Mouse (Mus musculus) forebrain, embryonic 14.5 days (tissue): ENCODE measurements around the gene Rnf126. TPM values are rescaled to one million over a fixed set of nuclear protein-coding genes. Genes with fewer than 3 reads are reported as not detected.

ENCODE experiments used
- ATAC-seq: fragments of 200-750 bp; cut with Nextera tagmentation; 2 replicates; pipeline ENCODE4 v1.8.0; 2017; ENCODE audit warnings: mild to moderate bottlenecking, moderate library complexity
- DNase-seq: peaks from one replicate; pipeline ENCODE4 v3.0.0-alpha.2; 2015; ENCODE audit warnings: low spot score
- H3K27ac ChIP-seq: fragments of 300-500 bp; sonication (generic); 2 replicates; pipeline ENCODE4 v1.5.1; 2014; ENCODE audit warnings: low read depth, mild to moderate bottlenecking, control low read depth, low read length, moderate library complexity
- H3K27me3 ChIP-seq: fragments of 300-500 bp; sonication (generic); replicated peaks from 2 replicates; pipeline ENCODE4 v1.6.1; 2014; ENCODE audit warnings: low read length, control low read depth, mixed read lengths; ENCODE audit not compliant: control insufficient read depth, insufficient read depth
- H3K36me3 ChIP-seq: fragments of 300-500 bp; sonication (generic); 2 replicates; pipeline ENCODE4 v1.6.1; 2014; ENCODE audit warnings: low read length, control low read depth; ENCODE audit not compliant: control insufficient read depth, insufficient read depth
- H3K4me1 ChIP-seq: fragments of 300-500 bp; sonication (generic); 2 replicates; pipeline ENCODE4 v1.6.1; 2014; ENCODE audit warnings: antibody characterized with exemption, low read length, control low read depth; ENCODE audit not compliant: control insufficient read depth, insufficient read depth
- H3K4me2 ChIP-seq: fragments of 300-500 bp; sonication (generic); 2 replicates; pipeline ENCODE4 v1.6.1; 2014; ENCODE audit warnings: mild to moderate bottlenecking, control low read depth, low read length
- H3K4me3 ChIP-seq: fragments of 300-500 bp; sonication (generic); 2 replicates; pipeline ENCODE4 v1.5.1; 2014; ENCODE audit warnings: low read depth, low read length, control low read depth
- H3K9ac ChIP-seq: fragments of 300-500 bp; sonication (generic); 2 replicates; pipeline ENCODE4 v1.6.1; 2014; ENCODE audit warnings: mild to moderate bottlenecking, low read length, control low read depth, moderate library complexity
- H3K9me3 ChIP-seq: fragments of 300-500 bp; sonication (generic); replicated peaks from 2 replicates; pipeline ENCODE4 v1.6.1; 2016; ENCODE audit warnings: low read length, control low read depth, mixed read lengths; ENCODE audit not compliant: control insufficient read depth
- WGBS: fragments of 180-500 bp; shearing (Covaris S2); extraction: QIAGEN DNeasy Blood & Tissue Kit; methylation state at CpG from one replicate; pipeline ENCODE4 v1.1.7; 2014; 5-methylcytosine and 5-hydroxymethylcytosine counted together
- polyA plus RNA-seq: library from polyadenylated mRNA; unstranded; fragments of >200 nt; fragmentation: Nextera tagmentation; extraction: Ambion mirVana; gene quantifications from 2 replicates; pipeline ENCODE4 v1.2.1, GENCODE M21; 2014

Rnf126 gene
- polyA plus RNA-seq, 1 experiment from 2014 or later, result 60.6 TPM

- peak overlapping the region; percentile 97 for H3K4me3 ChIP-seq
- 3% methylated on average over 10 of the region's 10 CpGs for WGBS
- DNase-seq (peak; percentile 36), ATAC-seq (peak; percentile 24; the same call in 1 of the 2 replicates)
- H3K4me2 ChIP-seq, result peak overlapping the region; percentile 94
- H3K27me3 ChIP-seq, result no peaks in the 10 kb centered on the region
- H3K9ac ChIP-seq, result peak overlapping the region; percentile 99
- no peaks in the 10 kb centered on the region for H3K36me3 ChIP-seq
- no peaks in the 10 kb centered on the region for H3K9me3 ChIP-seq
- peaks cover 11% of the 10 kb centered on the region for H3K4me1 ChIP-seq
- peak overlapping the region; percentile 93 for H3K27ac ChIP-seq
Measured at GRCm38 (mm10) chr10:79794491-79794931, 27.8 kb upstream of the Rnf126 start.

GRCm38 (mm10) chr10:79793738-79794490 lies 27.2 kb upstream of the Rnf126 start:
- Histone ChIP-seq H3K4me1 (peaks cover 11% of the 10 kb centered on the region), H3K4me2 (peak overlapping the region; percentile 94), H3K9ac (peak overlapping the region; percentile 99), H3K9me3 (no peaks in the 10 kb centered on the region), H3K4me3 (peak overlapping the region; percentile 97), H3K27ac (peak overlapping the region; percentile 93), H3K27me3 (no peaks in the 10 kb centered on the region), H3K36me3 (no peaks in the 10 kb centered on the region)
- peak; percentile 84 for DNase-seq
- WGBS, result under 1% methylated on average over 31 of the region's 38 CpGs
- ATAC-seq, result peak; percentile 64

GRCm38 (mm10) chr10:79793051-79793737 lies 26.4 kb upstream of the Rnf126 start, which contains the start of gene Palm:
TSS of gene Palm (plus strand) at chr10:79793572.
- peak within 1 kb of the TSS; percentile 94 for H3K4me2 ChIP-seq
- H3K9ac ChIP-seq, result peak within 1 kb of the TSS; percentile 99
- H3K27me3 ChIP-seq, result no peaks in the 10 kb centered on the region
- no peaks in the 10 kb centered on the region for H3K9me3 ChIP-seq
- ATAC-seq (peak; percentile 76), DNase-seq (peak; percentile 84)
- H3K4me3 ChIP-seq, result peak within 1 kb of the TSS; percentile 97
- no peaks in the 10 kb centered on the region for H3K36me3 ChIP-seq
- peaks cover 11% of the 10 kb centered on the region for H3K4me1 ChIP-seq
- WGBS, result 6% methylated on average over 41 of the region's 51 CpGs
- H3K27ac ChIP-seq, result peak within 1 kb of the TSS; percentile 93

- no peaks in the 10 kb centered on the region for H3K9me3 ChIP-seq
- no peak for DNase-seq
- H3K4me2 ChIP-seq, result no peak overlapping the region
- no peaks in the 10 kb centered on the region for H3K36me3 ChIP-seq
- no peaks in the 10 kb centered on the region for H3K27me3 ChIP-seq
- peaks cover 11% of the 10 kb centered on the region for H3K4me1 ChIP-seq
- no peak overlapping the region for H3K4me3 ChIP-seq
- no peak overlapping the region for H3K27ac ChIP-seq
- WGBS, result 78% methylated on average over 5 of the region's 5 CpGs
- H3K9ac ChIP-seq, result no peak overlapping the region
- ATAC-seq, result no peak
Measured at GRCm38 (mm10) chr10:79792339-79793040, 25.7 kb upstream of the Rnf126 start.

- DNase-seq (no peak), ATAC-seq (no peak)
- Histone ChIP-seq H3K4me1 (peaks cover 9% of the 10 kb centered on the region), H3K9ac (no peak within 1 kb of the TSS), H3K27ac (no peak within 1 kb of the TSS), H3K4me2 (no peak within 1 kb of the TSS), H3K36me3 (no peaks in the 10 kb centered on the region), H3K4me3 (no peak within 1 kb of the TSS), H3K9me3 (no peaks in the 10 kb centered on the region), H3K27me3 (no peaks in the 10 kb centered on the region)
- WGBS, result 89% methylated on average over 4 of the region's 4 CpGs
Measured at GRCm38 (mm10) chr10:79790861-79791260, 24.1 kb upstream of the Rnf126 start, which contains the start of gene Prss57. TSS of gene Prss57 (minus strand) at chr10:79790961.

GRCm38 (mm10) chr10:79789581-79789980 lies 22.8 kb upstream of the Rnf126 start:
- Histone ChIP-seq H3K27ac (no peak overlapping the region), H3K27me3 (no peaks in the 10 kb centered on the region; the same call in 1 of the 2 replicates), H3K4me2 (no peak overlapping the region), H3K4me3 (no peak overlapping the region), H3K36me3 (no peaks in the 10 kb centered on the region), H3K9me3 (no peaks in the 10 kb centered on the region), H3K4me1 (peaks cover under 1% of the 10 kb centered on the region; the same call in 1 of the 2 replicates), H3K9ac (no peak overlapping the region)
- no peak for ATAC-seq
- no peak for DNase-seq
- WGBS, result 42% methylated on average over 2 of the region's 2 CpGs

- no peak overlapping the region for H3K9ac ChIP-seq
- no peaks in the 10 kb centered on the region for H3K4me1 ChIP-seq
- H3K4me2 ChIP-seq, result no peak overlapping the region
- H3K27me3 ChIP-seq, result no peaks in the 10 kb centered on the region; the same call in 1 of the 2 replicates
- DNase-seq, result peak; percentile 85
- H3K27ac ChIP-seq, result no peak overlapping the region
- H3K9me3 ChIP-seq, result no peaks in the 10 kb centered on the region
- no peak for ATAC-seq
- no peaks in the 10 kb centered on the region for H3K36me3 ChIP-seq
- no peak overlapping the region for H3K4me3 ChIP-seq
- WGBS, result 36% methylated on average over 7 of the region's 7 CpGs
Measured at GRCm38 (mm10) chr10:79788386-79789158, 21.8 kb upstream of the Rnf126 start.
